Mouse (Mus musculus) CD4-positive helper T cell, adult 2 months (primary cell): ENCODE results near the gene Ly6g6d.
"Not testable (repeated sequence)": the region's sequence is repeated elsewhere in the genome, so short reads cannot be mapped to it uniquely, and the experiment has no call there.

ENCODE experiments used
- DNase-seq: peaks from one replicate; pipeline ENCODE4 v3.0.0-alpha.2; 2012; ENCODE audit warnings: low read depth, missing footprints, low spot score

The Ly6g6d gene

GRCm38 (mm10) chr17:35077786-35078233, at the start of gene Ly6g6d:
Ly6g6d (minus strand) TSS chr17:35078065.
- no peak for DNase-seq

- no peak for DNase-seq
Observed at GRCm38 (mm10) chr17:35127017-35127416, 49.2 kb upstream of the Ly6g6d start.

- peak; percentile 87 for DNase-seq
Observed at GRCm38 (mm10) chr17:35126206-35126611, 48.3 kb upstream of the Ly6g6d start, which contains the start of gene D17H6S53E. D17H6S53E (plus strand) TSS chr17:35126373.

- DNase-seq: no peak
Observed at GRCm38 (mm10) chr17:35125578-35125977, 47.7 kb upstream of the Ly6g6d start.

GRCm38 (mm10) chr17:35125081-35125480, 47.2 kb upstream of the Ly6g6d start:
- no peak for DNase-seq

- not testable (repeated sequence) for DNase-seq
Observed at GRCm38 (mm10) chr17:35124261-35124896, 46.5 kb upstream of the Ly6g6d start.

- DNase-seq: not testable (repeated sequence)
Observed at GRCm38 (mm10) chr17:35123287-35123686, 45.4 kb upstream of the Ly6g6d start.

- peak; percentile 77 for DNase-seq
Observed at GRCm38 (mm10) chr17:35121871-35122303, 44.0 kb upstream of the Ly6g6d start, which contains the start of gene Csnk2b. Csnk2b (minus strand) TSS chr17:35122053.

- peak; percentile 99 for DNase-seq
Observed at GRCm38 (mm10) chr17:35121143-35121799, 43.4 kb upstream of the Ly6g6d start, which contains the start of gene Gpank1. Gpank1 (plus strand) TSS chr17:35121455.

- no peak for DNase-seq
Observed at GRCm38 (mm10) chr17:35120745-35121142, 42.9 kb upstream of the Ly6g6d start.

- DNase-seq: peak; percentile 59
Observed at GRCm38 (mm10) chr17:35115046-35116019, 37.5 kb upstream of the Ly6g6d start, which contains the start of gene Ly6g5b. Ly6g5b (minus strand) TSS chr17:35115428.

GRCm38 (mm10) chr17:35111774-35112173, 33.9 kb upstream of the Ly6g6d start:
- DNase-seq: no peak

GRCm38 (mm10) chr17:35108097-35108496, 30.2 kb upstream of the Ly6g6d start, which contains the start of gene Ly6g5c:
Ly6g5c (plus strand) TSS chr17:35108279.
- DNase-seq: no peak

GRCm38 (mm10) chr17:35106522-35106921, 28.7 kb upstream of the Ly6g6d start:
- DNase-seq: no peak

GRCm38 (mm10) chr17:35105740-35106389, 28.0 kb upstream of the Ly6g6d start:
- DNase-seq: peak; percentile 39

GRCm38 (mm10) chr17:35104754-35105153, 26.9 kb upstream of the Ly6g6d start:
- DNase-seq: no peak

GRCm38 (mm10) chr17:35104079-35104478, 26.2 kb upstream of the Ly6g6d start:
- no peak for DNase-seq

- DNase-seq: no peak
Observed at GRCm38 (mm10) chr17:35103221-35103690, 25.4 kb upstream of the Ly6g6d start.

- DNase-seq: no peak
Observed at GRCm38 (mm10) chr17:35102299-35102698, 24.4 kb upstream of the Ly6g6d start.

- DNase-seq: no peak
Observed at GRCm38 (mm10) chr17:35101161-35101560, 23.3 kb upstream of the Ly6g6d start.
